11 mouse cellular contexts compared by ENCODE assay signal in the genomic region with DNA sequence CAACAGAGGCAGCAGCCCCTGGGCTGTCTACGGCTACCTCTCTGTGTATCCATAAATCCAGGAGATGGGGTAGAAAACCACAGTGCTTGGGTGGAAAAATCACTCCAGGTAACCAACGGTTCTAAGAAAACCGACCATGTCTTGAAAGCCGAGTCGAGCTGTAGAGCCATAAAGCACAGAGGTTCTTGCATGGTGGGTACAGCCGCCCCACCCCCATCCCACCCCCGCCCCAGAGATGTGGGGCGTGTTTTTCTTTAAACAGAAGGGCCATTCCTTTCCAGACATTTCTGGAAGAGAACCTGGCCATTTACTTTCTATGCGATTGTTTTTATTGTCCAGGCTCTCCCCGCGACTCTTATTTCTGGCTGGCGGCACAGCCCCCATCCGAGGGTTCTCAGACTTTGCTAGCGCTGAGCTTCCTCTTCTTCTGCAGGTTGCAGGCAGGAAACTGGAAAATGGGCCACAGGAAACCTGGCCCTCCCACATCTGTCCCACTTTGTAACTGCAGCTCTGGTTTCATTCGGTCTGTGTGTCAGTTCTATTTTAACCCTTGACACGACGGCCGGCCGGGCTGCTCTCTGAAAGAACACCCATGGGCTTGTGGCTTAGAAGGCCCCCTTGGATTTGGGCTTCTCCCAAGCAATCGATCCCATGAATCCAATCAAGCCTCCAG. TPM values are rescaled to one million over a fixed set of nuclear protein-coding genes. Genes with fewer than 3 reads are reported as not detected.
DNase-seq lines count a peak whose midpoint lies in the region; ATAC-seq and TF ChIP-seq lines count a peak whose summit lies in the region.
"Had no signal": no experiment of that assay in that cellular context is flagged by ENCODE, and none has a peak within 500 bp of the region (broad histone marks: within the 10 kb centered on the region; RNA-seq: fewer than 3 reads in every experiment).

No protein-coding gene starts in this region.

- DNase-seq in heart, adult 9 months (ENCODE audit: low spot score in 2 of 2) = no peak
- DNase-seq in R1 (ENCODE audit: low read depth, low spot score) (peak; percentile 62), adipocyte (ENCODE audit: low spot score) (no peak)
- peak; percentile 48 for DNase-seq in heart, postnatal 0 days (ENCODE audit: low spot score)
- DNase-seq in liver, postnatal 0 days = no peak
- no peak for DNase-seq in spleen, adult 12 weeks (ENCODE audit: low spot score)
- DNase-seq in cerebellum, adult 9-11 months = no peak
- DNase-seq: cerebellum, adult 11 months had no signal

- H3K36me3 ChIP-seq in heart, embryonic 11.5 days (ENCODE audit: control insufficient read depth, insufficient read depth, low read length) = no peaks in the 10 kb centered on the region
- H3K36me3 ChIP-seq in heart, postnatal 0 days (replicated peaks; ENCODE audit: control insufficient read depth, insufficient read depth, low read length) = no peaks in the 10 kb centered on the region
- H3K36me3 ChIP-seq in liver, postnatal 0 days (replicated peaks; ENCODE audit: insufficient read depth, low read length) = no peaks in the 10 kb centered on the region

- H3K9ac ChIP-seq in heart, embryonic 11.5 days (ENCODE audit: low read depth, low read length) = peak overlapping the region; percentile 46; the same call in 1 of the 2 replicates
- no peak overlapping the region for H3K9ac ChIP-seq in heart, postnatal 0 days (replicated peaks; ENCODE audit: low read depth, low read length)
- no peak overlapping the region for H3K9ac ChIP-seq in liver, postnatal 0 days (replicated peaks)

- no peaks in the 10 kb centered on the region for H3K9me3 ChIP-seq in heart, embryonic 11.5 days (replicated peaks; ENCODE audit: control insufficient read depth, low read length)
- H3K9me3 ChIP-seq in heart, postnatal 0 days (replicated peaks; ENCODE audit: control insufficient read depth, low read length) = no peaks in the 10 kb centered on the region
- no peaks in the 10 kb centered on the region for H3K9me3 ChIP-seq in liver, postnatal 0 days (ENCODE audit: low read length)

- WGBS in heart, embryonic 11.5 days (ENCODE audit: insufficient replicate concordance) = 43% methylated on average over 20 of the region's 20 CpGs
- WGBS in heart, postnatal 0 days = 43% methylated on average over 20 of the region's 20 CpGs
- WGBS in liver, postnatal 0 days (ENCODE audit: insufficient replicate concordance) = 28% methylated on average over 20 of the region's 20 CpGs

- peak overlapping the region; percentile 45 for H3K4me2 ChIP-seq in heart, embryonic 11.5 days
- H3K4me2 ChIP-seq in heart, postnatal 0 days (ENCODE audit: low read depth, low read length) = peak overlapping the region; percentile 36; the same call in 1 of the 2 replicates
- H3K4me2 ChIP-seq in liver, postnatal 0 days (ENCODE audit: low read depth, low read length) = peak overlapping the region; percentile 20

- H3K4me1 ChIP-seq in heart, embryonic 11.5 days (ENCODE audit: control insufficient read depth, insufficient read depth, low read length) = peaks cover 43% of the 10 kb centered on the region
- H3K4me1 ChIP-seq in heart, postnatal 0 days (ENCODE audit: control insufficient read depth, insufficient read depth) = peaks cover 8% of the 10 kb centered on the region; the same call in 1 of the 2 replicates
- H3K4me1 ChIP-seq in liver, postnatal 0 days (ENCODE audit: insufficient read depth) = no peaks in the 10 kb centered on the region

- peak overlapping the region; percentile 57 for H3K27ac ChIP-seq in heart, embryonic 11.5 days (ENCODE audit: low read depth, low read length)
- peak overlapping the region; percentile 89 for H3K27ac ChIP-seq in heart, postnatal 0 days (ENCODE audit: low read depth)
- 0 out of 2 replicates have a peak overlapping the region, but pooled peaks have one; percentile 26 for H3K27ac ChIP-seq in liver, postnatal 0 days (ENCODE audit: low read depth)

- TF ChIP-seq EP300 in heart, postnatal 0 days (IDR thresholded peaks at IDR 0.05; ENCODE audit: low read depth) = peak; percentile 50
- TF ChIP-seq EP300 in liver, postnatal 0 days (IDR thresholded peaks at IDR 0.05; ENCODE audit: low read depth) = no peak

- no peak; the same call in 1 of the 2 replicates for ATAC-seq in heart, embryonic 11.5 days (replicated peaks; ENCODE audit: insufficient number of reproducible peaks, low FRiP score, low TSS enrichment)
- ATAC-seq in heart, postnatal 0 days (ENCODE audit: insufficient read depth, low read depth) = no peak; the same call in 1 of the 2 replicates
- no peak for ATAC-seq in liver, postnatal 0 days

- TF ChIP-seq CTCF in heart, postnatal 0 days (IDR thresholded peaks at IDR 0.05; ENCODE audit: low read depth) = no peak
- TF ChIP-seq CTCF in liver, postnatal 0 days (IDR thresholded peaks at IDR 0.05; ENCODE audit: low read depth) = no peak

- H3K27me3 ChIP-seq in heart, embryonic 11.5 days (ENCODE audit: control insufficient read depth, insufficient read depth, low read length) = no peaks in the 10 kb centered on the region
- H3K27me3 ChIP-seq in heart, postnatal 0 days (ENCODE audit: control insufficient read depth, insufficient read depth, low read length) = no peaks in the 10 kb centered on the region
- H3K27me3 ChIP-seq in liver, postnatal 0 days (ENCODE audit: insufficient read depth, low read length) = no peaks in the 10 kb centered on the region
- H3K27me3 ChIP-seq: CH12.LX had no signal

- no peak overlapping the region for H3K4me3 ChIP-seq in heart, embryonic 11.5 days (ENCODE audit: low read depth, low read length)
- H3K4me3 ChIP-seq in heart, postnatal 0 days (ENCODE audit: low read depth, low read length) = peak overlapping the region; percentile 14; the same call in 1 of the 2 replicates
- no peak overlapping the region for H3K4me3 ChIP-seq in liver, postnatal 0 days (ENCODE audit: low read depth, low read length)
- H3K4me3 ChIP-seq: myocyte had no signal

RNA-seq across cellular contexts. Expression of a gene that starts 16.3 kb away (rescaled TPM):
- polyA plus RNA-seq in heart, embryonic 11.5 days (2014; fragmentation: Nextera tagmentation; extraction: Ambion mirVana) = 39.9 and 42.1 TPM in 2 replicates
- total RNA-seq in heart, postnatal 0 days (2014; rRNA removed; ENCODE audit: low replicate concordance) = 45.0 and 47.3 TPM in 2 replicates
- polyA plus RNA-seq in heart, postnatal 0 days (2015; fragmentation: Nextera tagmentation; extraction: Ambion mirVana) = 31.0 and 34.4 TPM in 2 replicates
- polyA plus RNA-seq in liver, postnatal 0 days (2015; fragmentation: Nextera tagmentation; extraction: Ambion mirVana) = 6.2 and 7.9 TPM in 2 replicates

Comparison
In these comparisons a context has a peak if more than half of its experiments do, and no peak if none do; other contexts are left out.
1. DNase-seq: peak in R1 (single experiment) and heart, postnatal 0 days (single experiment); none in heart, adult 9 months (0 of 2), liver, postnatal 0 days (single experiment), adipocyte (single experiment), spleen, adult 12 weeks (single experiment) and cerebellum, adult 9-11 months (single experiment).
2. H3K27ac ChIP-seq: peak in every context shown above with its lines; median percentile 89 in heart, postnatal 0 days; 57 in heart, embryonic 11.5 days; 26 in liver, postnatal 0 days.
3. Peak in every context shown above with its lines, with median percentiles within 50 percentile points of each other: H3K4me2 ChIP-seq.